ENCODE assay signal across 8 mouse cellular contexts in genomic region chr5:24452691-24453233, GRCm38 (mm10). TPM values are rescaled to one million over a fixed set of nuclear protein-coding genes. Genes with fewer than 3 reads are reported as not detected.
DNase-seq lines count a peak whose midpoint lies in the region; ATAC-seq and TF ChIP-seq lines count a peak whose summit lies in the region.

No protein-coding gene starts in this region.

- ATAC-seq in granulocyte monocyte progenitor cell, adult 5-6 weeks (replicated peaks; ENCODE audit: poor library complexity, severe bottlenecking) = peak; percentile 21
- peak; percentile 31 for ATAC-seq in limb, embryonic 11.5 days (ENCODE audit: insufficient number of reproducible peaks, low FRiP score, low TSS enrichment, low read depth)
- ATAC-seq in midbrain, embryonic 15.5 days (replicated peaks) = peak; percentile 14; the same call in 1 of the 2 replicates

- DNase-seq in kidney, adult 18-20 months = peak; percentile 28
- DNase-seq in kidney, postnatal 25 days = no peak
- peak; percentile 53 to 54 for DNase-seq in cerebellum, postnatal 14 days
- peak; percentile 46 for DNase-seq in limb, embryonic 11.5 days (ENCODE audit: low spot score)
- DNase-seq in thymus, postnatal 36 days = peak; percentile 36 to 55

- H3K9ac ChIP-seq in ES-Bruce4 (ENCODE audit: low read depth, poor library complexity, severe bottlenecking) = peak overlapping the region; percentile 95
- peak overlapping the region; percentile 91 for H3K9ac ChIP-seq in limb, embryonic 11.5 days (ENCODE audit: low read length)
- H3K9ac ChIP-seq in midbrain, embryonic 15.5 days = peak overlapping the region; percentile 88

- H3K27ac ChIP-seq in ES-Bruce4 (ENCODE audit: insufficient read depth, low read length) = no peak overlapping the region
- 0 out of 2 replicates have a peak overlapping the region, but pooled peaks have one; percentile 86 for H3K27ac ChIP-seq in limb, embryonic 11.5 days (replicated peaks; ENCODE audit: low read depth, low read length)
- H3K27ac ChIP-seq in midbrain, embryonic 15.5 days = peak overlapping the region; percentile 90

- no peak for TF ChIP-seq POLR2A in ES-Bruce4 (IDR thresholded peaks at IDR 0.05; ENCODE audit: insufficient read depth, low read length)

- no peak for TF ChIP-seq EP300 in ES-Bruce4 (IDR thresholded peaks at IDR 0.05; ENCODE audit: insufficient read depth, low read depth, low read length)

- no peaks in the 10 kb centered on the region for H3K36me3 ChIP-seq in ES-Bruce4 (ENCODE audit: control insufficient read depth, insufficient read depth, low read length, poor library complexity, severe bottlenecking)
- peaks cover 2% of the 10 kb centered on the region; the same call in 1 of the 2 replicates for H3K36me3 ChIP-seq in limb, embryonic 11.5 days (ENCODE audit: control insufficient read depth, insufficient read depth, low read length)
- no peaks in the 10 kb centered on the region for H3K36me3 ChIP-seq in midbrain, embryonic 15.5 days (replicated peaks)

- under 1% methylated on average over 29 of the region's 29 CpGs for WGBS in limb, embryonic 11.5 days
- under 1% methylated on average over 29 of the region's 29 CpGs for WGBS in midbrain, embryonic 15.5 days

- H3K4me1 ChIP-seq in ES-Bruce4 (ENCODE audit: control insufficient read depth, insufficient read depth, low read length) = peaks cover 6% of the 10 kb centered on the region
- peaks cover 20% of the 10 kb centered on the region for H3K4me1 ChIP-seq in limb, embryonic 11.5 days (ENCODE audit: control insufficient read depth, insufficient read depth, low read length)
- peaks cover 47% of the 10 kb centered on the region for H3K4me1 ChIP-seq in midbrain, embryonic 15.5 days

- H3K4me2 ChIP-seq in limb, embryonic 11.5 days (ENCODE audit: low read depth, severe bottlenecking) = peak overlapping the region; percentile 99
- peak overlapping the region; percentile 82 for H3K4me2 ChIP-seq in midbrain, embryonic 15.5 days

- H3K27me3 ChIP-seq in ES-Bruce4 (ENCODE audit: control insufficient read depth, insufficient read depth, low read length, poor library complexity, severe bottlenecking) = no peaks in the 10 kb centered on the region
- H3K27me3 ChIP-seq in limb, embryonic 11.5 days (ENCODE audit: control insufficient read depth, insufficient read depth, low read length) = no peaks in the 10 kb centered on the region
- no peaks in the 10 kb centered on the region for H3K27me3 ChIP-seq in midbrain, embryonic 15.5 days (replicated peaks)

- peak overlapping the region; percentile 79 for H3K4me3 ChIP-seq in ES-Bruce4 (ENCODE audit: low read depth, low read length)
- H3K4me3 ChIP-seq in limb, embryonic 11.5 days (ENCODE audit: low read depth, low read length) = peak overlapping the region; percentile 86
- H3K4me3 ChIP-seq in midbrain, embryonic 15.5 days = peak overlapping the region; percentile 87

- no peaks in the 10 kb centered on the region for H3K9me3 ChIP-seq in ES-Bruce4 (replicated peaks; ENCODE audit: control insufficient read depth, insufficient read depth, low read length, poor library complexity, severe bottlenecking)
- no peaks in the 10 kb centered on the region for H3K9me3 ChIP-seq in limb, embryonic 11.5 days (ENCODE audit: control insufficient read depth, low read length)
- no peaks in the 10 kb centered on the region for H3K9me3 ChIP-seq in midbrain, embryonic 15.5 days

- no peak for TF ChIP-seq CTCF in ES-Bruce4 (IDR thresholded peaks at IDR 0.05; ENCODE audit: low read depth, low read length)

RNA-seq across cellular contexts. Expression of gene Agap3, which starts 0.8 kb away (rescaled TPM):
- 76.8 and 79.9 TPM in 2 replicates for polyA plus RNA-seq in ES-Bruce4 (2011; ENCODE audit: insufficient read depth, insufficient read length, low read depth, missing spikeins)
- 21.5 and 26.8 TPM in 2 replicates for total RNA-seq in granulocyte monocyte progenitor cell, adult 5-6 weeks (2014; fragmentation: Nextera tagmentation)
- 19.4 and 31.8 TPM in 2 replicates for total RNA-seq in granulocyte monocyte progenitor cell, adult 5-6 weeks (2017)
- 39.9 and 52.1 TPM in 2 replicates for polyA plus RNA-seq in limb, embryonic 11.5 days (2014; fragmentation: Nextera tagmentation; extraction: Ambion mirVana)
- polyA plus RNA-seq in midbrain, embryonic 15.5 days (2015; fragmentation: Nextera tagmentation; extraction: Ambion mirVana) = 122 and 124 TPM in 2 replicates

RNA-seq across cellular contexts. Expression of gene Tmub1, which starts 5.1 kb away (rescaled TPM):
- polyA plus RNA-seq in ES-Bruce4 (2011; ENCODE audit: insufficient read depth, insufficient read length, low read depth, missing spikeins) = 4.8 and 7.7 TPM in 2 replicates
- total RNA-seq in granulocyte monocyte progenitor cell, adult 5-6 weeks (2014; fragmentation: Nextera tagmentation) = 6.4 and 18.7 TPM in 2 replicates
- total RNA-seq in granulocyte monocyte progenitor cell, adult 5-6 weeks (2017) = 8.8 and 11.1 TPM in 2 replicates
- polyA plus RNA-seq in limb, embryonic 11.5 days (2014; fragmentation: Nextera tagmentation; extraction: Ambion mirVana) = 25.4 and 27.1 TPM in 2 replicates
- polyA plus RNA-seq in midbrain, embryonic 15.5 days (2015; fragmentation: Nextera tagmentation; extraction: Ambion mirVana) = 62.9 and 63.7 TPM in 2 replicates

RNA-seq across cellular contexts. Expression of gene Fastk, which starts 7.7 kb away (rescaled TPM):
- polyA plus RNA-seq in ES-Bruce4 (2011; ENCODE audit: insufficient read depth, insufficient read length, low read depth, missing spikeins) = 51.6 and 59.8 TPM in 2 replicates
- total RNA-seq in granulocyte monocyte progenitor cell, adult 5-6 weeks (2014; fragmentation: Nextera tagmentation) = 53.8 and 75.7 TPM in 2 replicates
- total RNA-seq in granulocyte monocyte progenitor cell, adult 5-6 weeks (2017) = 15.9 and 23.3 TPM in 2 replicates
- polyA plus RNA-seq in limb, embryonic 11.5 days (2014; fragmentation: Nextera tagmentation; extraction: Ambion mirVana) = 89.6 and 95.1 TPM in 2 replicates
- polyA plus RNA-seq in midbrain, embryonic 15.5 days (2015; fragmentation: Nextera tagmentation; extraction: Ambion mirVana) = 96.6 and 104 TPM in 2 replicates

RNA-seq across cellular contexts. Expression of gene Slc4a2, which starts 29.1 kb away (rescaled TPM):
- 11.3 and 12.6 TPM in 2 replicates for polyA plus RNA-seq in ES-Bruce4 (2011; ENCODE audit: insufficient read depth, insufficient read length, low read depth, missing spikeins)
- 20.9 and 28.9 TPM in 2 replicates for total RNA-seq in granulocyte monocyte progenitor cell, adult 5-6 weeks (2014; fragmentation: Nextera tagmentation)
- total RNA-seq in granulocyte monocyte progenitor cell, adult 5-6 weeks (2017) = 13.5 and 29.3 TPM in 2 replicates
- polyA plus RNA-seq in limb, embryonic 11.5 days (2014; fragmentation: Nextera tagmentation; extraction: Ambion mirVana) = 26.9 and 28.0 TPM in 2 replicates
- polyA plus RNA-seq in midbrain, embryonic 15.5 days (2015; fragmentation: Nextera tagmentation; extraction: Ambion mirVana) = 23.1 and 26.1 TPM in 2 replicates

RNA-seq across cellular contexts. Expression of gene Cdk5, which starts 29.4 kb away (rescaled TPM):
- 30.9 and 34.0 TPM in 2 replicates for polyA plus RNA-seq in ES-Bruce4 (2011; ENCODE audit: insufficient read depth, insufficient read length, low read depth, missing spikeins)
- 24.4 and 36.9 TPM in 2 replicates for total RNA-seq in granulocyte monocyte progenitor cell, adult 5-6 weeks (2014; fragmentation: Nextera tagmentation)
- total RNA-seq in granulocyte monocyte progenitor cell, adult 5-6 weeks (2017) = 20.7 and 22.4 TPM in 2 replicates
- polyA plus RNA-seq in limb, embryonic 11.5 days (2014; fragmentation: Nextera tagmentation; extraction: Ambion mirVana) = 48.6 and 49.2 TPM in 2 replicates
- 120 and 121 TPM in 2 replicates for polyA plus RNA-seq in midbrain, embryonic 15.5 days (2015; fragmentation: Nextera tagmentation; extraction: Ambion mirVana)

Comparison
In these comparisons a context has a peak if more than half of its experiments do, and no peak if none do; other contexts are left out.
1. DNase-seq: peak in kidney, adult 18-20 months (single experiment), cerebellum, postnatal 14 days (2 of 2), limb, embryonic 11.5 days (single experiment) and thymus, postnatal 36 days (2 of 2); none in kidney, postnatal 25 days (0 of 2).
2. Peak in every context shown above with its lines, with median percentiles within 50 percentile points of each other: H3K4me3 ChIP-seq, H3K9ac ChIP-seq and ATAC-seq.